ENCODE assay signal across 8 mouse cellular contexts in the genomic region with DNA sequence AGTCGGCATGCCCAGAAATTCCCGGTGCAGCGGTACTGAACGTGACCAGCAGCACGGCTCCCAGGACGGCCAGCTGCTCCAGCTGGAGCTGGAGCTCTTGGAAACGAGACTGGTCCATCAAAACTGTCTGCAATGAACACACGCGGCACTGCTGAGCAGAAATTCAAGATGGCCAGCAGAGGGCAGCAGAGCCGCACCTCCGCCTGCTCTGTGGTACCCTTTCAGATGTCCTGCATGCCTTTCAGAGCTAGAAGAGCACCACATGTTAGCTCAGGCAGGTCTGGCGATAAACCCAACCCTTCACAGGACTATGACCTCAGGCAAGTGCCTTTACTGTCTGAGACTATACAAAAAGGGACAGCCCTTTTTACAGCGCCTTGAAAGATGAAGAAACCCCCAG. TPM values are rescaled to one million over a fixed set of nuclear protein-coding genes. Genes with fewer than 3 reads are reported as not detected.
A peak's percentile ranks its signal among the peaks of the same experiment; 100 is the strongest.
DNase-seq lines count a peak whose midpoint lies in the region; ATAC-seq and TF ChIP-seq lines count a peak whose summit lies in the region.

No protein-coding gene starts in this region.

- intact Hi-C loops in heart, postnatal 14 days (cut with DNase I) = loop anchor here (1.0 to 5.0 kb wide), 2 partner anchors 89 to 542 kb away; no protein-coding TSS in a partner anchor

- no peak for TF ChIP-seq EP300 in CH12.LX (IDR thresholded peaks at IDR 0.05; ENCODE audit: low read length)
- TF ChIP-seq EP300 in liver, postnatal 0 days (IDR thresholded peaks at IDR 0.05; ENCODE audit: low read depth) = no peak

- no peak overlapping the region for H3K4me3 ChIP-seq in CH12.LX (replicated peaks in 1 of 3; ENCODE audit: low read depth in 2 of 3, low read length in 2 of 3, poor library complexity in 1 of 3)
- no peak overlapping the region for H3K4me3 ChIP-seq in forebrain, embryonic 14.5 days (ENCODE audit: low read depth, low read length)
- no peak overlapping the region for H3K4me3 ChIP-seq in liver, postnatal 0 days (ENCODE audit: low read depth, low read length)
- H3K4me3 ChIP-seq in neural tube, embryonic 15.5 days (replicated peaks) = no peak overlapping the region

- peak; percentile 93 for ATAC-seq in forebrain, embryonic 14.5 days
- ATAC-seq in liver, postnatal 0 days = peak; percentile 76
- peak; percentile 91 for ATAC-seq in neural tube, embryonic 15.5 days (ENCODE audit: low FRiP score)

- TF ChIP-seq CTCF in CH12.LX (conservative IDR thresholded peaks at IDR 0.05 in 1 of 2, IDR thresholded peaks at IDR 0.05 in 1 of 2; ENCODE audit: low read depth in 2 of 2, low read length in 2 of 2) = peak; percentile 78 to 98
- TF ChIP-seq CTCF in liver, postnatal 0 days (IDR thresholded peaks at IDR 0.05; ENCODE audit: low read depth) = peak; percentile 97

- in situ Hi-C loops in CH12.LX (cut with MboI; ENCODE audit: low pct_ligation_motif_present, low pct_unique_long_range_greater_than_20kb, low sequenced_read_pairs) = loop anchor here (10.0 kb wide), 1 partner anchor 59 kb away; the partner anchor contains the start of gene Depdc7

- H3K9ac ChIP-seq in CH12.LX (ENCODE audit: insufficient read depth, low read depth) = no peak overlapping the region
- no peak overlapping the region for H3K9ac ChIP-seq in forebrain, embryonic 14.5 days (ENCODE audit: low read length)
- no peak overlapping the region for H3K9ac ChIP-seq in liver, postnatal 0 days (replicated peaks)
- no peak overlapping the region for H3K9ac ChIP-seq in neural tube, embryonic 15.5 days (replicated peaks)

- H3K4me2 ChIP-seq in CH12.LX (ENCODE audit: insufficient read depth, low read depth, poor library complexity, severe bottlenecking) = no peak overlapping the region; the same call in 1 of the 2 replicates
- no peak overlapping the region for H3K4me2 ChIP-seq in forebrain, embryonic 14.5 days (ENCODE audit: low read length)
- H3K4me2 ChIP-seq in liver, postnatal 0 days (ENCODE audit: low read depth, low read length) = peak overlapping the region; percentile 53
- no peak overlapping the region for H3K4me2 ChIP-seq in neural tube, embryonic 15.5 days

- dilution Hi-C loops in CH12.LX (cut with MboI; ENCODE audit: extremely low pct_ligation_motif_present, extremely low pct_unique_long_range_greater_than_20kb, low sequenced_read_pairs) = no loop called here

- no peak for TF ChIP-seq POLR2A in CH12.LX (IDR thresholded peaks at IDR 0.05; ENCODE audit: low read depth, low read length)

- no peaks in the 10 kb centered on the region for H3K36me3 ChIP-seq in CH12.LX (replicated peaks in 1 of 2; ENCODE audit: control insufficient read depth in 1 of 2, insufficient read depth in 1 of 2, low read length in 1 of 2)
- H3K36me3 ChIP-seq in forebrain, embryonic 14.5 days (ENCODE audit: control insufficient read depth, insufficient read depth, low read length) = peaks cover 39% of the 10 kb centered on the region
- H3K36me3 ChIP-seq in liver, postnatal 0 days (replicated peaks; ENCODE audit: insufficient read depth, low read length) = no peaks in the 10 kb centered on the region; the same call in 1 of the 2 replicates
- peaks cover 34% of the 10 kb centered on the region for H3K36me3 ChIP-seq in neural tube, embryonic 15.5 days

- WGBS in forebrain, embryonic 14.5 days = 12% methylated on average over 13 of the region's 13 CpGs
- 5% methylated on average over 13 of the region's 13 CpGs for WGBS in liver, postnatal 0 days (ENCODE audit: insufficient replicate concordance)
- WGBS in neural tube, embryonic 15.5 days = 6% methylated on average over 13 of the region's 13 CpGs

- no peaks in the 10 kb centered on the region for H3K79me2 ChIP-seq in CH12.LX (replicated peaks; ENCODE audit: control insufficient read depth, extremely low read depth, insufficient read depth, poor library complexity, severe bottlenecking)

- no peak overlapping the region for H3K27ac ChIP-seq in CH12.LX (ENCODE audit: insufficient read depth, low read depth)
- H3K27ac ChIP-seq in forebrain, embryonic 14.5 days (ENCODE audit: low read depth, low read length) = no peak overlapping the region
- no peak overlapping the region for H3K27ac ChIP-seq in liver, postnatal 0 days (ENCODE audit: low read depth)
- H3K27ac ChIP-seq in neural tube, embryonic 15.5 days (replicated peaks) = no peak overlapping the region

- H3K27me3 ChIP-seq in CH12.LX (replicated peaks) = no peaks in the 10 kb centered on the region
- H3K27me3 ChIP-seq in forebrain, embryonic 14.5 days (replicated peaks; ENCODE audit: control insufficient read depth, insufficient read depth, low read length) = no peaks in the 10 kb centered on the region
- no peaks in the 10 kb centered on the region for H3K27me3 ChIP-seq in liver, postnatal 0 days (ENCODE audit: insufficient read depth, low read length)
- no peaks in the 10 kb centered on the region for H3K27me3 ChIP-seq in neural tube, embryonic 15.5 days (replicated peaks)

- no peaks in the 10 kb centered on the region for H3K9me3 ChIP-seq in CH12.LX (replicated peaks; ENCODE audit: low read length)
- no peaks in the 10 kb centered on the region for H3K9me3 ChIP-seq in forebrain, embryonic 14.5 days (replicated peaks; ENCODE audit: control insufficient read depth, low read length)
- no peaks in the 10 kb centered on the region for H3K9me3 ChIP-seq in liver, postnatal 0 days (ENCODE audit: low read length)
- H3K9me3 ChIP-seq in neural tube, embryonic 15.5 days (replicated peaks) = no peaks in the 10 kb centered on the region

- DNase-seq in CH12.LX (ENCODE audit: extremely low read depth) = peak; percentile 87
- peak; percentile 66 for DNase-seq in c-Kit-positive CD71-positive TER-119-positive erythroid progenitor cells, embryonic 14.5 days (ENCODE audit: low spot score)
- DNase-seq in forebrain, embryonic 14.5 days (ENCODE audit: low spot score) = peak; percentile 89
- peak; percentile 84 to 87 for DNase-seq in heart, postnatal 14 days
- peak; percentile 70 for DNase-seq in layer of hippocampus, adult 11-12 months (ENCODE audit: low spot score)
- peak; percentile 85 for DNase-seq in liver, postnatal 0 days
- peak; percentile 68 for DNase-seq in testis, postnatal 14 days (ENCODE audit: low spot score)

- peak; percentile 94 for TF ChIP-seq RAD21 in CH12.LX (IDR thresholded peaks at IDR 0.05; ENCODE audit: low read depth, low read length)

- H3K4me1 ChIP-seq in CH12.LX (ENCODE audit: control insufficient read depth in 1 of 2, insufficient read depth in 2 of 2) = peaks cover 9 to 42% of the 10 kb centered on the region in 2 experiments; a peak in 3 of 4 replicates
- no peaks in the 10 kb centered on the region for H3K4me1 ChIP-seq in forebrain, embryonic 14.5 days (ENCODE audit: control insufficient read depth, insufficient read depth, low read length)
- H3K4me1 ChIP-seq in liver, postnatal 0 days (ENCODE audit: insufficient read depth) = peaks cover 8% of the 10 kb centered on the region
- peaks cover 3% of the 10 kb centered on the region for H3K4me1 ChIP-seq in neural tube, embryonic 15.5 days

TF ChIP-seq in CH12.LX, 34 proteins besides CTCF, POLR2A, EP300 and RAD21 (continues in another document):
- TF ChIP-seq SMC3 (IDR thresholded peaks at IDR 0.05; ENCODE audit: low read depth, low read length) (peak; percentile 95), MEF2A (IDR thresholded peaks at IDR 0.05; ENCODE audit: borderline replicate concordance, low read depth, low read length) (0 out of 2 replicates have a peak, but pooled peaks have one; percentile 25), CHD1 (IDR thresholded peaks at IDR 0.05; ENCODE audit: low read depth, low read length) (no peak), GABPA (IDR thresholded peaks at IDR 0.05; ENCODE audit: insufficient replicate concordance, low read depth, low read length) (no peak), USF2 (conservative IDR thresholded peaks at IDR 0.05; ENCODE audit: low read depth, low read length) (no peak), NELFE (IDR thresholded peaks at IDR 0.05; ENCODE audit: low read depth, low read length) (no peak; the same call in 1 of the 2 replicates), MAX (IDR thresholded peaks at IDR 0.05; ENCODE audit: low read length) (peak; percentile 63), ZC3H11A (IDR thresholded peaks at IDR 0.05; ENCODE audit: low read depth, low read length) (peak; percentile 84), TCF12 (IDR thresholded peaks at IDR 0.05; ENCODE audit: low read depth, low read length) (peak; percentile 25; the same call in 1 of the 2 replicates), UBTF (IDR thresholded peaks at IDR 0.05; ENCODE audit: low read depth, low read length) (no peak), HCFC1 (IDR thresholded peaks at IDR 0.05; ENCODE audit: low read depth, low read length) (no peak), MAFK (IDR thresholded peaks at IDR 0.05; ENCODE audit: insufficient replicate concordance, low read length) (no peak), SIN3A (IDR thresholded peaks at IDR 0.05; ENCODE audit: low read length) (0 out of 2 replicates have a peak, but pooled peaks have one; percentile 28)

RNA-seq across cellular contexts. Expression of gene Tcp11l1, which starts 26.6 kb away (rescaled TPM):
- total RNA-seq in CH12.LX (2012; rRNA removed) (10.1 and 11.7 TPM in 2 replicates), CH12.LX (2014; rRNA removed) (1.1 and 2.9 TPM in 2 replicates)
- 3.6 and 3.8 TPM in 2 replicates for polyA plus RNA-seq in CH12.LX (2012; ENCODE audit: insufficient read length, low read depth)
- polyA plus RNA-seq in forebrain, embryonic 14.5 days (2014; fragmentation: Nextera tagmentation; extraction: Ambion mirVana) = 43.8 and 52.7 TPM in 2 replicates
- 1 to 10 TPM; 5.7 to 6.2 TPM for total RNA-seq in heart, postnatal 14 days (2021)
- polyA plus RNA-seq in liver, postnatal 0 days (2015; fragmentation: Nextera tagmentation; extraction: Ambion mirVana) = 10.5 and 12.1 TPM in 2 replicates
- 52.6 and 60.0 TPM in 2 replicates for polyA plus RNA-seq in neural tube, embryonic 15.5 days (2015; fragmentation: Nextera tagmentation; extraction: Ambion mirVana)

RNA-seq across cellular contexts. Expression of gene Pin1rt1, which starts 30.8 kb away (rescaled TPM):
- total RNA-seq in CH12.LX (2012; rRNA removed) (not detected in 2 replicates), CH12.LX (2014; rRNA removed) (not detected in 2 replicates)
- polyA plus RNA-seq in CH12.LX (2012; ENCODE audit: insufficient read length, low read depth) = not detected in 2 replicates
- polyA plus RNA-seq in forebrain, embryonic 14.5 days (2014; fragmentation: Nextera tagmentation; extraction: Ambion mirVana) = not detected in 2 replicates
- total RNA-seq in heart, postnatal 14 days (2021) = not detected
- polyA plus RNA-seq in liver, postnatal 0 days (2015; fragmentation: Nextera tagmentation; extraction: Ambion mirVana) = not detected in 2 replicates
- 0.35 TPM in 1 of 2 replicates, not detected in the other for polyA plus RNA-seq in neural tube, embryonic 15.5 days (2015; fragmentation: Nextera tagmentation; extraction: Ambion mirVana)

RNA-seq across cellular contexts. Expression of gene Depdc7, which starts 57.3 kb away (rescaled TPM):
- total RNA-seq in CH12.LX (2012; rRNA removed) (4.3 and 5.0 TPM in 2 replicates), CH12.LX (2014; rRNA removed) (0.32 and 1.00 TPM in 2 replicates)
- polyA plus RNA-seq in CH12.LX (2012; ENCODE audit: insufficient read length, low read depth) = 0.63 and 0.81 TPM in 2 replicates
- polyA plus RNA-seq in forebrain, embryonic 14.5 days (2014; fragmentation: Nextera tagmentation; extraction: Ambion mirVana) = 3.6 and 3.8 TPM in 2 replicates
- total RNA-seq in heart, postnatal 14 days (2021) = 1 to 10 TPM; 1.4 to 1.6 TPM
- 20.6 and 21.6 TPM in 2 replicates for polyA plus RNA-seq in liver, postnatal 0 days (2015; fragmentation: Nextera tagmentation; extraction: Ambion mirVana)
- 1.1 and 3.6 TPM in 2 replicates for polyA plus RNA-seq in neural tube, embryonic 15.5 days (2015; fragmentation: Nextera tagmentation; extraction: Ambion mirVana)
